Mouse (Mus musculus) thymus, postnatal 25 days (tissue): ENCODE measurements around the gene Odf2.
"Not testable (repeated sequence)": the region's sequence is repeated elsewhere in the genome, so short reads cannot be mapped to it uniquely, and the experiment has no call there.

Experiments used
- DNase-seq: peaks from one replicate; pipeline ENCODE4 v3.0.0; 2022

Gene Odf2

GRCm38 (mm10) chr2:29869646-29870451, 19.2 kb upstream of the Odf2 start:
- peak; percentile 18 for DNase-seq

DNA sequence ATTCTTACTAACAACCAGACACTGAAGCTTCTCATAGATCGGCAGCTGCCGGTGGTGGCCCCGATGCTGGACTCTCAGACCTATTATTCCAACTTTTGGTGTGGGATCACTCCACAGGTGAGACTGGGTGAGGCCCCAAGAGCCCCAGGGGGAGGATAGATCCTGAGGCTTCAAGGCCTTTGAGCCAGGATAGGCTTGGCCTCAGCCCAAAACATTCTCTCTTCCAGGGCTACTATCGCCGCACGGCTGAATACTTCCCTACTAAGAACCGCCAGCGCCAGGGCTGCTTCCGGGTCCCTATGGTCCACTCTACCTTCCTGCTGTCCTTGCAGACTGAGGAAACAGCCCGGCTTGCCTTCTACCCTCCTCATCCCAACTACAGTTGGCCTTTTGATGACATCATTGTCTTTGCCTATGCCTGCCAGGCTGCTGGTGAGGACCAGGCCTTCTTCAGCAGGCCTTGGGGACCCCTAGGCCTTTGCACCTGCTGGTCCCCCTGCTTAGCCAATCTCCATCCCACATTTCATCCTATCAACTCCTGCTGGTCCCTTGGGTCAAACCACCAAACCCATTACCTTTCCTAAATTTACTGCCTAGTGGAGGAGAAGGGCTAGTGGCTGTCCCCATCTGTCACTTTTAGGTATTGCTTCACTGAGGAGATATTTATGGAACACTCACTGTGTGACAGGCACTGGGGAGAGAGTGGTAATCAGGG, 16.3 kb upstream of the Odf2 start:
- DNase-seq = no peak

DNA sequence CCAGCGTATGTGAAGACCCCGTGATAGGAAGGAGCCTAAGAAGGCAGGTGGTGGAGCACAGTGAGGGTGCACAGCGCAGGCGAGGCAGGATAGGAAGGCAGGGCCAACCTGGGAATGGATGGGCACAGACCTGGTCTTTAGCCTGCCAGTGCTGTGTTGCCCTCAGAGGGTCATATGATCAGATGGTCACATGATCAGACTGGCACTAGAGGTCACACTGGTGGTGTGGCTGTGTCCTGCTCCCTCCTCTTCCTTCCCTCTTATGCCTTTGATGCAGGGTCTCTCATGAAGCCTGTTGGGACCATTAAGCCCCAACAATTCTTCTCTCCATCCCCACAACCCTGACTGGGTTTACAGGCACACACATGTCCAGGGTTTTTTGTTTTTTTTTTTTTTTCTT, 15.2 kb upstream of the Odf2 start:
- DNase-seq = no peak

DNA sequence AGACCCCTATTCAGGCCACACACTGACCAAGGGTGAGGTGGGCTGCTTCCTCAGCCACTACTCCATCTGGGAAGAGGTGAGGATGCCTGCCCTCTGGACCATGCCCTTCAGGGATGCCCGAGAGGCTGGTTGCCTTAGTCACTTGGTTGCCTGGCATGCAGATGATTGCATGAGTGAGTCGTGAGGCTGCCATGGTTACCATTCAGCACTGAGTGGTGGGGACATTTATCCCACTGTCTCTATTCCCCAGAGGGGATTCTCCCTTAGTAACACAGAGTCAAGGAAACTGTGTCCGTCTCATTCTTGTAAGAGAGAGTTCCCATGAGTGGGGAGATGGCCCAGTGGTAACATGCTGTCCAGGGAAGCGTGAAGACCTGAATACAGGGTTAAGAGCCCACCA, 11.0 kb upstream of the Odf2 start:
- no peak for DNase-seq

GRCm38 (mm10) chr2:29879191-29879590, 9.8 kb upstream of the Odf2 start:
- DNase-seq = no peak

DNA sequence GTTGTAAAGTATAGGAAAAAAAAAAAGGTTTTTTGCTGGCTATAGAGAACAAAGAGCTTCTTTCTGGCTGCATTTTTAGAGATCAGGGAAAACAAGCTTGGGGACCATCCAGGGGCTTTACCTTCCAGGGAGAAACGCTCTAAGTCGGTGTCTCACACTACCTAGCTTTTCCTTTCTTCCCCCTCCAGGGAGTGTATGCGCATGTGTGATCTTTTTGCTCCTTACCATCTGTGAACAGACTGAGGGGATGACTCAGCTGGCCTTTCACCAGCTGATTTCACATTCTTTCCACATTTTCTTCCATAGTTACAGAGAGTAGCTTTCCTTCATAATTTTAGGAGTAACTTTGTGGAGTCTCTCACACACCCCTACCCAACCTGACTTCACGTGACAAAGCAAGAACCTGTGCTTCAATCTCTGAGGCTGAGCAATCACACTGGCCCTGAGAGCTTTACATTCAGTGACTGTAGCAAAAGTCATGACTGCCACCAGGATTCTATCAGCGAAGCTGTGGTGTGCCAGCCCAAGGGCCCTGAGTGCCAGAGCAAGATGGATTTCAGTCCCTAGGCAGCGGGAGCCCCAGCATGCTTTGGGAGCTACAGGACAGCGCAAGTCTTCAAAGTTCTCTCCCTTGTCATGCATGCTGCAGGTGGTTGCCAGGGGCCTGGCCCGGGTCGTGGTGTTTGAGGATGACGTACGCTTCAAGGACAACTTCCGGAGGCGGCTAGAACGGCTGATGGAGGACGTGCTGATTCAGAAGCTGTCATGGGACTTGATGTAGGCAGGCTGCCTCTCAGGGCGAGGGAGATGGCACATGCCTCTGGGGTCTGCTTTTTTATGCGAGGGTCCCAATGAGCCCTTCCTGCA, 8.8 kb upstream of the Odf2 start:
- no peak for DNase-seq

GRCm38 (mm10) chr2:29886659-29887292, 2.2 kb upstream of the Odf2 start:
- DNase-seq = not testable (repeated sequence)

GRCm38 (mm10) chr2:29889991-29890833, 1.2 kb downstream of the Odf2 start:
- DNase-seq = peak; percentile 71

- no peak for DNase-seq
Measured at GRCm38 (mm10) chr2:29891773-29892172, 2.8 kb downstream of the Odf2 start.

DNA sequence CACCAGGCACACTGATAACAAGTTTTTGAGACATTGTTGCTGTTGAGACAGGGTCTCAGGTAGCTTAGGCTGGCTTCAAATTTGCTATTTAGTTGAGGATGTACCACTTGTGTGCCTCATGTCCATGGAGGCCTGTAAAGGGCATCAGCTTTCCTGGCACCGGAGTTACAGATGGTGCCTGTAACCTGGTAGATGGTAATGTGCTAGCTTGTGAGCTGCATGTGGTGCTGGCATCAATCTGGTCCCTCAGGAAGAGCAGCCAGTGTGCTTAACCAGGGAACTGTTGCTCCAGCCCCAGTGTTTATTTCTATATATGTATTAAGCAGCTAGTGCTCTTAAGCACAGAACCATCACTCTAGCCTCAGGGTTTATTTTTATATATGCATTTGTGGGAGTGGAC, 7.0 kb downstream of the Odf2 start:
- no peak for DNase-seq

GRCm38 (mm10) chr2:29897366-29897765, 8.3 kb downstream of the Odf2 start:
- no peak for DNase-seq

GRCm38 (mm10) chr2:29898081-29898480, 9.1 kb downstream of the Odf2 start:
- no peak for DNase-seq

GRCm38 (mm10) chr2:29902194-29902593, 13.2 kb downstream of the Odf2 start:
- no peak for DNase-seq

DNA sequence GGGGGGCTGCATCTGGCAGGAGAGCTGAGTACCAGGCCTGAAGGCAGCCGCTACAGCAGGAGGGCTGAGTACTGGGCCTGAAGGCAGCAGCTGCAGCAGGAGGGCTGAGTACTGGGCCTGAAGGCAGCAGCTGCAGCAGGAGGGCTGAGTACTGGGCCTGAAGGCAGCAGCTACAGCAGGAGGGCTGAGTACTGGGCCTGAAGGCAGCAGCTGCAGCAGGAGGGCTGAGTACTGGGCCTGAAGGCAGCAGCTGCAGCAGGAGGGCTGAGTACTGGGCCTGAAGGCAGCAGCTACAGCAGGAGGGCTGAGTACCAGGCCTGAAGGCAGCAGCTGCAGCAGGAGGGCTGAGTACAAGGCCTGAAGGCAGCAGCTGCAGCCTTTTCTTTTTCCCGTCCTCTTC, 19.1 kb downstream of the Odf2 start:
- DNase-seq = not testable (repeated sequence)

- peak; percentile 17 for DNase-seq
Measured at GRCm38 (mm10) chr2:29910042-29910441, 21.0 kb downstream of the Odf2 start.

DNA sequence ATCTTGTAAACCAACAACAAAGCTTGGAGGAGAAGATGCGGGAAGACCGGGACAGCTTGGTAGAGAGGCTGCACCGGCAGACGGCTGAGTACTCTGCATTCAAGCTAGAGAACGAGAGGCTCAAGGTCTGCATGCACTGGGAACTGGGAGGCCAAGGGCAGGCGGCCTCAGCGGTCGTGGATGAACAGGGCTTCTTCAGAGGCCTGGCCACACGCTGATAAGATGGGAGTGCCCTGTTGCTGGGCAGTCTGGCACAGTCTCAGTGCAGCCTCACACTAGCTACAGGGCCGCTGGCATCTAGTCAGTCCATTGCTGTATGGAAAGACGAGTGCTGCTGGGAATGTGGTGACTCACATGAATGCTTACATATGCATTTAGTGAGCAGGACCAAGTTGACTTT, 28.6 kb downstream of the Odf2 start:
- DNase-seq = no peak

DNA sequence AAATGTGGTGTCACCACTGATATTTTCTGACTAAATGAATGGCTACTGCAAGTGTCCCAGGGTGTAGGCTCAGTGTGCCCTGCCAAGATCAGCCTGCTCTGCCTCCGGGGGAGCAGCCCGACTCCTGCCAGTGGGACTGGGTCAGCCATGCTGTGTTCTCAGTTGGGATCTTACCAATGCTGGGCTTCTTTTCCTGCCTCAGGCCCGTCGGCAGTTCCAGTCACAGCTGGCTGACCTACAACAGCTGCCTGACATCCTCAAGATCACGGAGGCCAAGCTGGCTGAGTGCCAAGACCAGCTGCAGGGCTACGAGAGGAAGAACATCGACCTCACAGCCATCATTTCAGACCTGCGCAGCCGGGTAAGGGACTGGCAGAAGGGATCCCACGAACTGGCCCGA, 33.0 kb downstream of the Odf2 start:
- DNase-seq = peak; percentile 16

DNA sequence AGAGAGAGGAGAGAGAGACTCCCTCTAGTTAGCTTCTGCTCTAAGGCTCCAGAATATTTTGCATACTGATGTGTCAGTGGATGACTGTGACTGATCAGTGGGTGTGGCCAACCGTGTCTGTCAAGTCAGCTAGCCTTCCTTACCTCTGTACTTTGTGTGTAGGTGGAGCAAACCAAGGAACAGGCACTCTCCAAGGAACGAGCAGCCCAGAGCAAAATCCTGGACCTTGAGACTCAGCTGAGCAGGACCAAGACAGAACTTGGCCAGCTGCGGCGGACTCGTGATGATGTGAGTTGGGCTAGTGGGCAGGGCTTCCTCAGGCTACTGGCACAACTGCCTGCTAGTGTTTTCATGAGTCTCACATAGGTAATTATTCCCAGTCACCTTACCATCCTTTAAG, 37.5 kb downstream of the Odf2 start:
- DNase-seq = no peak

- DNase-seq = no peak
Measured at GRCm38 (mm10) chr2:29930506-29930905, 41.5 kb downstream of the Odf2 start.

- no peak for DNase-seq
Measured at GRCm38 (mm10) chr2:29931194-29931593, 42.2 kb downstream of the Odf2 start.

GRCm38 (mm10) chr2:29934906-29935599, 46.0 kb downstream of the Odf2 start, which contains the start of gene Gle1:
Gene Gle1, plus strand, starts transcription at chr2:29935426.
- peak; percentile 98 for DNase-seq
